Mouse (Mus musculus): ENCODE results near the gene Nectin4. TPM values are rescaled to one million over a fixed set of nuclear protein-coding genes. Genes with fewer than 3 reads are reported as not detected.

The Nectin4 gene
- total RNA-seq, 2 experiments from 2014 or later, result 3.0 to 3.1 TPM

- Histone ChIP-seq H3K4me3 (no peak overlapping the region), H3K27ac (no peak overlapping the region)
- intact Hi-C loops (cut with DNase I), result no loop called here
- no peak; the same call in 1 of the 2 replicates for TF ChIP-seq CTCF (IDR thresholded peaks at IDR 0.05)
- no peak for DNase-seq (ENCODE audit: extremely low spot score in 1 of 2, low spot score in 2 of 2)
These were observed 15.3 kb downstream of the Nectin4 start for GRCm38 (mm10) chr1:171385171-171385570.

GRCm38 (mm10) chr1:171387099-171387498 lies 17.2 kb downstream of the Nectin4 start:
- Histone ChIP-seq H3K27ac (no peak overlapping the region), H3K4me3 (no peak overlapping the region)
- intact Hi-C loops (cut with DNase I), result no loop called here
- no peak for DNase-seq (ENCODE audit: extremely low spot score in 1 of 2, low spot score in 2 of 2)
- TF ChIP-seq CTCF (IDR thresholded peaks at IDR 0.05), result peak; percentile 24

DNA sequence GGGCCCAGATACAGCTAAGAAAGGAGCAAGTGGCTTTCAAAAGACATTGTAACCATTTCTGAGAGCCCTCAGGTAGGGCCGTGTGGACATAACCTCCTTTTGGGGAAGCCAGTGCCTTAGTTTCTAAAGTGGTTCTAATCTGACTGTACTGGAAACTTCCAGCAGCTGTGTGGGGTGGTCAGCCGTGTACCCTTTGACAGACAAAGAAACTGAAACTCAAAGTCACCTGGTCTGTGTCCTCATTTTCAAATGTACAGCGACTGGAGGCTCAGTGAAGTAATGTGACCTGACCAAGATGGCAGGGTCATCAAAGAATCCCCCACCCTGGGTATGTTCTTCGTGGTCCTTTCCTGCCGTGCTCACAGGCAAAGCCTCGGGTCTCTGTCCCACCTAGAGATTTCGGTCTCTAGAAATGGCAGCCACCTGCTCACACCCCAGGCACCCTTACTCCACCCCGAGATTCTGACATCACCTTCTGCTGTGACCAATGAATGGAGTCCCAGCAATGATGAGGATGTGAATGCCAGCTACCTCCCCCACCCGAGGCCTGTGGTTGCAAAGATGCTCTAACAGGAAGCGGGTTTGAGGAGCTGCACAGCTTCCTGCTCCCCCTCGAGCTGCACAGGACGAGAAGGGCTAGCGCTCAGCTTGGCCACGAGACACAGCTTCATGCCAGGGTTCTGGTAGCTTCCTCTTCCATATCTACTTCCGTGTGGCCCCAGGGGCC lies 18.6 kb downstream of the Nectin4 start, which contains the start of gene Arhgap30:
Arhgap30 (plus strand) TSS at position 579 of the 727 bp plus-strand sequence.
- intact Hi-C loops (cut with DNase I), result no loop called here
- H3K27ac ChIP-seq, result no peak within 1 kb of the TSS
- no peak for DNase-seq (ENCODE audit: extremely low spot score in 1 of 2, low spot score in 2 of 2)
- TF ChIP-seq CTCF (IDR thresholded peaks at IDR 0.05), result no peak
- no peak within 1 kb of the TSS for H3K4me3 ChIP-seq

GRCm38 (mm10) chr1:171390101-171390500 lies 20.2 kb downstream of the Nectin4 start:
- intact Hi-C loops (cut with DNase I), result no loop called here
- TF ChIP-seq CTCF (IDR thresholded peaks at IDR 0.05), result no peak
- Histone ChIP-seq H3K4me3 (no peak overlapping the region), H3K27ac (no peak overlapping the region)
- DNase-seq (ENCODE audit: extremely low spot score in 1 of 2, low spot score in 2 of 2), result no peak

- TF ChIP-seq CTCF (IDR thresholded peaks at IDR 0.05), result no peak
- H3K27ac ChIP-seq, result no peak overlapping the region
- no peak overlapping the region for H3K4me3 ChIP-seq
- intact Hi-C loops (cut with DNase I), result no loop called here
- DNase-seq (ENCODE audit: extremely low spot score in 1 of 2, low spot score in 2 of 2), result no peak
These were observed 31.9 kb downstream of the Nectin4 start for GRCm38 (mm10) chr1:171401821-171402220.

DNA sequence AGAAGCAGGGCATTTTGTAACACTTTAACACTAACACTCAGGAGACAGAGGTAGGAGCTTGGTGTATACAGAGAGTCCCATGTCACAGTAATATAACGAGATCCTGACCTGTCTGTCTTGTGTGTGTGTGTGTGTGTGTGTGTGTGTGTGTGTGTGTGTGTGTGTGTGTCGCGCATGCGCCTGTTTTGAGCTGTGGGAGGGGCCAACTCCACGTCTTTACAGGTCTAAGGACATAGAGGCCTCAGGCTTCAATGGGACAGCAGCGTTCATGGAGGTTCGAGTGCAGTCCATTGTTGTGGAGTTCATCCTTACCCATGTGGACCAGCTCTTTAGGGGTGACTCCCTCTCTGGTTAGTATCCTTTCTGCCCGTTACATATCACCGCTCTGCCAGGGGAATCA lies 33.1 kb downstream of the Nectin4 start:
- Histone ChIP-seq H3K27ac (no peak overlapping the region), H3K4me3 (no peak overlapping the region)
- TF ChIP-seq CTCF (IDR thresholded peaks at IDR 0.05), result no peak
- DNase-seq (ENCODE audit: extremely low spot score in 1 of 2, low spot score in 2 of 2), result no peak
- intact Hi-C loops (cut with DNase I), result no loop called here

DNA sequence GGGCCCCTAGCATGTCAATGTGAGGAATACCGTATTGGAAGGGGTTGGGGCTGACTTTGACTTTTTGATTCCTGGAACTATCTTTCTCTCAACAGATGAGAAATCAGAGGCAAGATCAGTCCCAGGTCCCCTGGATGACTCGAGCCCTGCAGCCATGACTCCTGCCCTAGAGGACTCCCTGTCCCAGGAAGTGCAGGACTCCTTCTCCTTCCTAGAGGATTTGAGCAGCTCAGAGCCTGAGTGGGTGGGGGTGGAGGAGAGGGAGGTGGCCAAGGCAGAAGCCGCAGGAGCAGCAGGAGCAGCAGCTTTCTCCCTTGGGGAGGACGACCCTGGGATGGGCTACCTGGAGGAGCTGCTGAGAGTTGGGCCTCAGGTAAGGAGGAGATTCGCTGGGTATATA lies 37.4 kb downstream of the Nectin4 start:
- H3K4me3 ChIP-seq, result no peak overlapping the region
- intact Hi-C loops (cut with DNase I), result no loop called here
- no peak for DNase-seq (ENCODE audit: extremely low spot score in 1 of 2, low spot score in 2 of 2)
- H3K27ac ChIP-seq, result no peak overlapping the region
- TF ChIP-seq CTCF (IDR thresholded peaks at IDR 0.05), result no peak

GRCm38 (mm10) chr1:171410231-171410630 lies 40.3 kb downstream of the Nectin4 start:
- Histone ChIP-seq H3K27ac (no peak overlapping the region), H3K4me3 (no peak overlapping the region)
- TF ChIP-seq CTCF (IDR thresholded peaks at IDR 0.05), result no peak
- DNase-seq (ENCODE audit: extremely low spot score in 1 of 2, low spot score in 2 of 2), result no peak
- intact Hi-C loops (cut with DNase I), result loop anchor here (2.0 to 5.0 kb wide), 3 partner anchors 69 to 298 kb away; partner anchors contain the start of genes Cfap126 and Ufc1

DNA sequence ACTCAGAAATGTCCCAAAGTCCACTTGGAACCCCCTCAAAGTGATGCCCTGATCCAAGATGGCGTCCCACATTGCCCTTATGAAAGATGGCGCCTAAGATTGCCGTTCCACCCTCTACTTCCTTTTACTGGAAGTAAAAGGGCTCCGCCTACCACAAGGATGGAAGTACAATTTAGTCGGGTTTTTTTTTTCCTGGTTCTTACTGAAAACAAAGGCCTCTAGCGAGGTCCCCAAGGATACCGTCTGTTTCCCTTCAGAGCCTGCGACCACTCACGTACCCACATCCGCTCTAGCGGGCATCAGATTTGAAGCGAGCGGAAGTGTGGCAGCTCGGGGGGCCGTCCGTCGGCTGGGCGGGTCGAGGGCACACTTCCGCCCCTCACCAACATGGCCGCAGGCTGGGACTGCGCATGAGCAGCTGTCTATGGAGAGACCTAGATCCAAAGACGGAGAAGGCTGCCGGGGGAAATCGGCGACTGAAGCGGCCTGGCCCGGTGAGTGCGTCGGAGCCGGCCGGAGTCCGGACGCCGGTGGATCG lies 41.1 kb downstream of the Nectin4 start, which contains the start of gene Usf1:
Usf1 (plus strand) TSS at position 367 of the 538 bp plus-strand sequence.
- DNase-seq (ENCODE audit: extremely low spot score in 1 of 2, low spot score in 2 of 2), result peak; percentile 94
- intact Hi-C loops (cut with DNase I), result loop anchor here (1.0 to 5.0 kb wide), 7 partner anchors 31 to 299 kb away; partner anchors contain the start of genes Cfap126, Nit1, Pfdn2 and Ufc1
- Histone ChIP-seq H3K27ac (peak within 1 kb of the TSS; percentile 99), H3K4me3 (peak within 1 kb of the TSS; percentile 86)
- no peak for TF ChIP-seq CTCF (IDR thresholded peaks at IDR 0.05)

- H3K4me3 ChIP-seq, result peak overlapping the region; percentile 86
- H3K27ac ChIP-seq, result peak overlapping the region; percentile 99
- DNase-seq (ENCODE audit: extremely low spot score in 1 of 2, low spot score in 2 of 2), result no peak
- no peak for TF ChIP-seq CTCF (IDR thresholded peaks at IDR 0.05)
- intact Hi-C loops (cut with DNase I), result loop anchor here (1.0 to 5.0 kb wide), 7 partner anchors 31 to 299 kb away; partner anchors contain the start of genes Cfap126, Nit1, Pfdn2 and Ufc1
These were observed 41.6 kb downstream of the Nectin4 start for GRCm38 (mm10) chr1:171411492-171411941.

DNA sequence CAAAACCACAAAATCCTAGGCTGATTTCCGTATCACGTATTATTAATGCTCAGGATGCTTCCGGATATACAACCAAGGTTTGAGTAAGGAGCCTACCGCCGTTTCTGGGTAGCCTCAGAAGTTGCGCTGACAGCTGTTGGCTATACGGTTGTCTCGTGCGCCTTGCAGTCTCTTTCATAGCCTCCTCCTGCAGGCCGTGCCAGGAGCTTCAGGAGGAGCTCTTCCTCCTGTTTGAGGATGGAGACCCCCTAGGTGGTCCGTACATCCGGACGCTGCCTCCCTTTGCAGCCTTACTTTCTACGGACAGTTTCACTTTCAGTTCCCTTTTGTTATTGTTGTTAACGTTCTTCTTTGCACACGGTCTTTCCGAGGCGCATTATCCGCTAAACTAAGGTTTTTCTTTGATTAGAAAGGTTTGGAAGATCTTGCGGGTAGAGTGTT lies 42.1 kb downstream of the Nectin4 start:
- peak in 1 of 2 experiments; percentile 31 for DNase-seq (ENCODE audit: extremely low spot score in 1 of 2, low spot score in 2 of 2)
- TF ChIP-seq CTCF (IDR thresholded peaks at IDR 0.05), result peak; percentile 5
- Histone ChIP-seq H3K4me3 (peak overlapping the region; percentile 86), H3K27ac (peak overlapping the region; percentile 99)
- intact Hi-C loops (cut with DNase I), result loop anchor here (2.0 to 5.0 kb wide), 3 partner anchors 59 to 300 kb away; partner anchors contain the start of genes Cfap126 and Ufc1

DNA sequence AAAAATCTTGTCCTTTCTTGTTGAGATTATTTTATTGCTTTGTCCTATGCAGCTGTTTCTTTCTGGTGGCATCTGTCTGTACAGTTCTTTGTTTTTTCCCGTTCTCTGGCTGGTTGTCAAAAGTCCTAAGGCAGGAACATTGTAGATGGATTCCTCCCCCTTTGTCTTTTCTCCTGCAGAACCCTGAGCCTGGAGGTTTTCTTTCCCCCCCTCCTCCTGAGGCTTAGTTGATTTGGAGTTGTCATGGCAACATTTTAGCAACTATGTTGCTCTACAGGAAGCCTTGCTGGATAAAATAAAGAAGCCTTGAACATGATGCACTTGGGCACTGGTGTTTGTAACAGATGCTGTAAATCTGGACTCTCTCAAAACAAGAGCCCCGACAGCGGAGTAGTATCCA lies 42.5 kb downstream of the Nectin4 start:
- Histone ChIP-seq H3K27ac (peak overlapping the region; percentile 99), H3K4me3 (peak overlapping the region; percentile 86)
- TF ChIP-seq CTCF (IDR thresholded peaks at IDR 0.05), result no peak
- no peak for DNase-seq (ENCODE audit: extremely low spot score in 1 of 2, low spot score in 2 of 2)
- intact Hi-C loops (cut with DNase I), result loop anchor here (2.0 to 5.0 kb wide), 3 partner anchors 58 to 300 kb away; partner anchors contain the start of genes Cfap126 and Ufc1
